Mouse (Mus musculus): ENCODE data around the gene Grap. TPM values are rescaled to one million over a fixed set of nuclear protein-coding genes. Genes with fewer than 3 reads are reported as not detected.

Gene Grap
- polyA plus RNA-seq, 1 experiment from 2014 or later = 4.3 TPM

- no peak for ATAC-seq (ENCODE audit: insufficient read depth)
- no peaks in the 10 kb centered on the region for H3K9me3 ChIP-seq (replicated peaks)
- H3K36me3 ChIP-seq (replicated peaks) = no peaks in the 10 kb centered on the region
- H3K4me1 ChIP-seq (replicated peaks) = 0 out of 2 replicates have a peak, but pooled peaks cover 8% of the 10 kb centered on the region
- no peak overlapping the region for H3K9ac ChIP-seq
- no peak overlapping the region for H3K4me2 ChIP-seq
- 55% methylated on average over 15 of the region's 15 CpGs for WGBS (ENCODE audit: insufficient replicate concordance)
- no peak overlapping the region for H3K27ac ChIP-seq (replicated peaks)
- H3K27me3 ChIP-seq = peaks cover 11% of the 10 kb centered on the region; the same call in 1 of the 2 replicates
- H3K4me3 ChIP-seq (replicated peaks) = no peak overlapping the region
These were observed 60.2 kb downstream of the Grap start for GRCm38 (mm10) chr11:61713157-61713855.

GRCm38 (mm10) chr11:61714346-61715117 lies 61.5 kb downstream of the Grap start:
- no peak overlapping the region for H3K4me2 ChIP-seq
- peak; percentile 71 for ATAC-seq (ENCODE audit: insufficient read depth)
- no peak overlapping the region for H3K4me3 ChIP-seq (replicated peaks)
- no peak overlapping the region for H3K27ac ChIP-seq (replicated peaks)
- no peaks in the 10 kb centered on the region for H3K9me3 ChIP-seq (replicated peaks)
- no peaks in the 10 kb centered on the region for H3K36me3 ChIP-seq (replicated peaks)
- peaks cover 11% of the 10 kb centered on the region; the same call in 1 of the 2 replicates for H3K27me3 ChIP-seq
- WGBS (ENCODE audit: insufficient replicate concordance) = 25% methylated on average over 11 of the region's 11 CpGs
- no peak overlapping the region for H3K9ac ChIP-seq
- 0 out of 2 replicates have a peak, but pooled peaks cover 8% of the 10 kb centered on the region for H3K4me1 ChIP-seq (replicated peaks)

GRCm38 (mm10) chr11:61715130-61715529 lies 62.1 kb downstream of the Grap start:
- no peak overlapping the region for H3K4me2 ChIP-seq
- H3K9ac ChIP-seq = no peak overlapping the region
- no peak overlapping the region for H3K27ac ChIP-seq (replicated peaks)
- peaks cover 14% of the 10 kb centered on the region for H3K27me3 ChIP-seq
- WGBS (ENCODE audit: insufficient replicate concordance) = 41% methylated on average over 6 of the region's 6 CpGs
- H3K4me3 ChIP-seq (replicated peaks) = no peak overlapping the region
- H3K9me3 ChIP-seq (replicated peaks) = no peaks in the 10 kb centered on the region
- no peaks in the 10 kb centered on the region for H3K36me3 ChIP-seq (replicated peaks)
- ATAC-seq (ENCODE audit: insufficient read depth) = no peak
- H3K4me1 ChIP-seq (replicated peaks) = 0 out of 2 replicates have a peak, but pooled peaks cover 8% of the 10 kb centered on the region

GRCm38 (mm10) chr11:61717990-61718389 lies 64.9 kb downstream of the Grap start:
- H3K4me2 ChIP-seq = no peak overlapping the region
- H3K4me3 ChIP-seq (replicated peaks) = no peak overlapping the region
- peaks cover 14% of the 10 kb centered on the region for H3K27me3 ChIP-seq
- no peak overlapping the region for H3K9ac ChIP-seq
- H3K27ac ChIP-seq (replicated peaks) = no peak overlapping the region
- 54% methylated on average over 5 of the region's 5 CpGs for WGBS (ENCODE audit: insufficient replicate concordance)
- no peaks in the 10 kb centered on the region for H3K9me3 ChIP-seq (replicated peaks)
- H3K36me3 ChIP-seq (replicated peaks) = no peaks in the 10 kb centered on the region
- 0 out of 2 replicates have a peak, but pooled peaks cover 8% of the 10 kb centered on the region for H3K4me1 ChIP-seq (replicated peaks)
- no peak for ATAC-seq (ENCODE audit: insufficient read depth)

- no peak overlapping the region for H3K4me2 ChIP-seq
- H3K9ac ChIP-seq = no peak overlapping the region
- no peak overlapping the region for H3K4me3 ChIP-seq (replicated peaks)
- H3K27me3 ChIP-seq = peaks cover 14% of the 10 kb centered on the region
- no peaks in the 10 kb centered on the region for H3K36me3 ChIP-seq (replicated peaks)
- no peak overlapping the region for H3K27ac ChIP-seq (replicated peaks)
- H3K9me3 ChIP-seq (replicated peaks) = no peaks in the 10 kb centered on the region
- WGBS (ENCODE audit: insufficient replicate concordance) = 53% methylated on average over 3 of the region's 3 CpGs
- ATAC-seq (ENCODE audit: insufficient read depth) = no peak
- H3K4me1 ChIP-seq (replicated peaks) = 0 out of 2 replicates have a peak, but pooled peaks cover 8% of the 10 kb centered on the region
These were observed 66.3 kb downstream of the Grap start for GRCm38 (mm10) chr11:61719387-61719786.

- H3K9me3 ChIP-seq (replicated peaks) = no peaks in the 10 kb centered on the region
- H3K4me1 ChIP-seq (replicated peaks) = 0 out of 2 replicates have a peak, but pooled peaks cover 6% of the 10 kb centered on the region
- H3K27me3 ChIP-seq = peaks cover 14% of the 10 kb centered on the region
- no peaks in the 10 kb centered on the region for H3K36me3 ChIP-seq (replicated peaks)
- H3K4me2 ChIP-seq = no peak overlapping the region
- no peak overlapping the region for H3K9ac ChIP-seq
- ATAC-seq (ENCODE audit: insufficient read depth) = no peak
- no peak overlapping the region for H3K4me3 ChIP-seq (replicated peaks)
- no peak overlapping the region for H3K27ac ChIP-seq (replicated peaks)
- WGBS (ENCODE audit: insufficient replicate concordance) = 54% methylated on average over 8 of the region's 8 CpGs
These were observed 66.8 kb downstream of the Grap start for GRCm38 (mm10) chr11:61719826-61720225.

- no peak for ATAC-seq (ENCODE audit: insufficient read depth)
- Histone ChIP-seq H3K4me3 (replicated peaks) (no peak within 1 kb of the TSS), H3K9ac (no peak within 1 kb of the TSS), H3K9me3 (replicated peaks) (no peaks in the 10 kb centered on the region), H3K27me3 (peaks cover 10% of the 10 kb centered on the region; the same call in 1 of the 2 replicates), H3K4me1 (replicated peaks) (no peaks in the 10 kb centered on the region), H3K4me2 (no peak within 1 kb of the TSS), H3K27ac (replicated peaks) (no peak within 1 kb of the TSS), H3K36me3 (replicated peaks) (no peaks in the 10 kb centered on the region)
- WGBS (ENCODE audit: insufficient replicate concordance) = 53% methylated on average over 3 of the region's 3 CpGs
These were observed 67.6 kb downstream of the Grap start, which contains the start of gene Slc5a10 for GRCm38 (mm10) chr11:61720636-61721035. Slc5a10 (minus strand) TSS chr11:61720826.

GRCm38 (mm10) chr11:61722077-61722476 lies 69.0 kb downstream of the Grap start:
- 62% methylated on average over 5 of the region's 5 CpGs for WGBS (ENCODE audit: insufficient replicate concordance)
- H3K4me1 ChIP-seq (replicated peaks) = no peaks in the 10 kb centered on the region
- H3K9ac ChIP-seq = no peak overlapping the region
- H3K4me2 ChIP-seq = no peak overlapping the region
- H3K36me3 ChIP-seq (replicated peaks) = no peaks in the 10 kb centered on the region
- H3K9me3 ChIP-seq (replicated peaks) = no peaks in the 10 kb centered on the region
- H3K27ac ChIP-seq (replicated peaks) = no peak overlapping the region
- no peak for ATAC-seq (ENCODE audit: insufficient read depth)
- peaks cover 10% of the 10 kb centered on the region; the same call in 1 of the 2 replicates for H3K27me3 ChIP-seq
- H3K4me3 ChIP-seq (replicated peaks) = no peak overlapping the region

Other genes with a start within 250 kb of the Grap start
- 0.08 and 0.17 TPM in 2 replicates for gene Rnf112, start 199.1 kb upstream of the Grap start, polyA plus RNA-seq (2015; fragmentation: Nextera tagmentation; extraction: Ambion mirVana)
- gene Mfap4, start 167.8 kb upstream of the Grap start, polyA plus RNA-seq (2015; fragmentation: Nextera tagmentation; extraction: Ambion mirVana) = 8.7 and 9.8 TPM in 2 replicates
- gene Mapk7, start 158.9 kb upstream of the Grap start, polyA plus RNA-seq (2015; fragmentation: Nextera tagmentation; extraction: Ambion mirVana) = 7.4 and 8.7 TPM in 2 replicates
- gene B9d1, start 148.1 kb upstream of the Grap start, polyA plus RNA-seq (2015; fragmentation: Nextera tagmentation; extraction: Ambion mirVana) = 1.6 and 1.8 TPM in 2 replicates
- 2.0 TPM in 2 replicates for gene Epn2, start 73.6 kb upstream of the Grap start, polyA plus RNA-seq (2015; fragmentation: Nextera tagmentation; extraction: Ambion mirVana)
- 6.6 and 9.0 TPM in 2 replicates for gene Fam83g, start 30.8 kb downstream of the Grap start, polyA plus RNA-seq (2015; fragmentation: Nextera tagmentation; extraction: Ambion mirVana)
- not detected in 2 replicates for gene Slc5a10, start 67.6 kb downstream of the Grap start, polyA plus RNA-seq (2015; fragmentation: Nextera tagmentation; extraction: Ambion mirVana)
- 5.9 and 6.3 TPM in 2 replicates for gene Prpsap2, start 108.8 kb downstream of the Grap start, polyA plus RNA-seq (2015; fragmentation: Nextera tagmentation; extraction: Ambion mirVana)
- gene Ulk2, start 201.8 kb downstream of the Grap start, polyA plus RNA-seq (2015; fragmentation: Nextera tagmentation; extraction: Ambion mirVana) = 2.6 and 2.9 TPM in 2 replicates

All from liver, embryonic 15.5 days (tissue).